Mouse (Mus musculus): ENCODE data around the gene Pip4k2a. TPM values are rescaled to one million over a fixed set of nuclear protein-coding genes. Genes with fewer than 3 reads are reported as not detected.

Gene Pip4k2a
- polyA plus RNA-seq, 1 experiment, result 10.4 TPM

DNA sequence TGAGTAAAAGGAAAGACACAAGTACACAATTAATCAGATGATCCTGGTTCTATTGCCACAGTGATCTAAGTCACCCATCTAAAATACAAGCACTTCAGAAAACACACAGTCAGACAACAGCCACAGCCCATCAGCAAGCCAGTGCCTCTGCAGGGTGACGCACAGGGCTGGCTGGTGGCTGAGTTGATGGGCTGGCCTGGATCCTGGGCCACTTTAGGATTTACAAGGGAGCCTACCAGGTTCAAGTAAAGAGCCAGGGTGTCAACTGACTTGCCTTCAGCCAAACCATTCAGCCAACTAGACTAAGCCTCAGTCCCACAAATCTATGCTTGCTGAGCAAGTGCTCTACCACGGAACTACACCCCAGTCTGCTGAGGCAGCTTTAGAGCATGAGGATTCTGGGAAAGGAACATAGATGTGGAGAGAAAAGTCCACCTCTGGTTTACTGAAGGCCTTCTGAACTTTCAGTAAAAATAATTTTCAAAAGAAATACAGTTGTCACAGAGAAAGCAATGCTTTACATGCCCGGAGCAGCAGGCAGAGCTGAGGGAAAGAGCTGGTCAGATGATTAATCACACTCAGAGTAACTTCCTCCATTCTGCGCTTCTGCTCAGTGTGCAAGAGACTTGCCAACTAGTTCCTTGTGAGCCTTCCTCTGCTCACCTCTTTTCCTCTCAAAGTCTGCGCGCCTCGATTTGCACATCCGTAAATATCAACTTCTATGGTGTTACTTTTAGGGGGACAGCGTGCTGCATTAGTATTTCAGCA, 94.4 kb downstream of the Pip4k2a start:
- Histone ChIP-seq H3K27me3 (ENCODE audit: control insufficient read depth, insufficient read depth, insufficient read length) (no peaks in the 10 kb centered on the region), H3K4me3 (no peak overlapping the region), H3ac (ENCODE audit: control insufficient read depth, insufficient read length) (no peak overlapping the region), H3K79me2 (ENCODE audit: control insufficient read depth, insufficient read depth) (no peaks in the 10 kb centered on the region), H3K36me3 (ENCODE audit: control insufficient read depth, insufficient read depth) (peaks cover 5% of the 10 kb centered on the region), H3K4me2 (ENCODE audit: low read depth) (no peak overlapping the region)
- TF ChIP-seq REST (IDR thresholded peaks at IDR 0.05; ENCODE audit: insufficient read depth, insufficient read length) (no peak), USF1 (IDR thresholded peaks at IDR 0.05; ENCODE audit: low read depth) (no peak), POLR2A (IDR thresholded peaks at IDR 0.05; ENCODE audit: insufficient read length, low read depth) (no peak), POLR2AphosphoS2 (IDR thresholded peaks at IDR 0.05; ENCODE audit: insufficient read length, low read depth) (no peak), MYOD1 (IDR thresholded peaks at IDR 0.05; ENCODE audit: control insufficient read depth in 1 of 3, insufficient read length in 2 of 3, low read depth in 2 of 3) (no peak), MAX (IDR thresholded peaks at IDR 0.05; ENCODE audit: low read depth) (no peak)

- Histone ChIP-seq H3K79me2 (ENCODE audit: control insufficient read depth, insufficient read depth) (no peaks in the 10 kb centered on the region), H3K4me3 (no peak overlapping the region), H3K27me3 (ENCODE audit: control insufficient read depth, insufficient read depth, insufficient read length) (no peaks in the 10 kb centered on the region), H3ac (ENCODE audit: control insufficient read depth, insufficient read length) (no peak overlapping the region), H3K4me2 (ENCODE audit: low read depth) (no peak overlapping the region), H3K36me3 (ENCODE audit: control insufficient read depth, insufficient read depth) (peaks cover 5% of the 10 kb centered on the region)
- TF ChIP-seq CEBPB (IDR thresholded peaks at IDR 0.05; ENCODE audit: insufficient read depth, poor library complexity, severe bottlenecking), result no peak
- TF ChIP-seq REST (IDR thresholded peaks at IDR 0.05; ENCODE audit: insufficient read depth, insufficient read length), result no peak
- no peak for TF ChIP-seq TCF3 (IDR thresholded peaks at IDR 0.05; ENCODE audit: insufficient read length, low read depth)
- TF ChIP-seq MYOD1 (IDR thresholded peaks at IDR 0.05; ENCODE audit: control insufficient read depth in 1 of 3, insufficient read length in 2 of 3, low read depth in 2 of 3), result no peak
Observed at GRCm38 (mm10) chr2:18901133-18901532, 96.8 kb downstream of the Pip4k2a start.

DNA sequence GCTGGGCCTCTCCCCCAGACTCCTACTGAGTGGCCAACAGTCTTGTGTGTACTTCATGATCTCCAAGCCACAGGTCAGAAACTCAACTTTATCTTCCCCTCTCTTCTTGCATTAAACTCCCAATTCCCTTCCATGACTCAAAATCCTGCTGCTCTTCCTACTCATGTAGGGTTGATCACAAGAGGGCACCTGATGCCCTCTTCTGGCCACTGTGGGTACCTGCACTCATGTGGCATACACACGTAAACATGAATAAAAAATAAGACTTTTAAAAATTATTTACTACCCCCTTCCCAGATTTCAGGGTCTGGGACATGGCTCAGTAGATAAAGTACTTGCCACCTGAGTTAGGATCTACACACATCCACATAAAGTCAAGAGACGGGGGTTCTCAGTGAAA, 97.3 kb downstream of the Pip4k2a start:
- Histone ChIP-seq H3K79me2 (ENCODE audit: control insufficient read depth, insufficient read depth) (no peaks in the 10 kb centered on the region), H3K4me3 (no peak overlapping the region), H3ac (ENCODE audit: control insufficient read depth, insufficient read length) (no peak overlapping the region), H3K27me3 (ENCODE audit: control insufficient read depth, insufficient read depth, insufficient read length) (no peaks in the 10 kb centered on the region), H3K4me2 (ENCODE audit: low read depth) (no peak overlapping the region), H3K36me3 (ENCODE audit: control insufficient read depth, insufficient read depth) (peaks cover 5% of the 10 kb centered on the region)
- no peak for TF ChIP-seq MYOD1 (IDR thresholded peaks at IDR 0.05; ENCODE audit: control insufficient read depth in 1 of 3, insufficient read length in 2 of 3, low read depth in 2 of 3)
- no peak for TF ChIP-seq MYOG (IDR thresholded peaks at IDR 0.05; ENCODE audit: control insufficient read depth in 1 of 3, insufficient read depth in 1 of 3, insufficient read length in 2 of 3, low read depth in 2 of 3)
- TF ChIP-seq MAX (IDR thresholded peaks at IDR 0.05; ENCODE audit: low read depth), result no peak
- no peak for TF ChIP-seq POLR2AphosphoS2 (IDR thresholded peaks at IDR 0.05; ENCODE audit: insufficient read length, low read depth)
- no peak for TF ChIP-seq CEBPB (IDR thresholded peaks at IDR 0.05; ENCODE audit: insufficient read depth, poor library complexity, severe bottlenecking)
- no peak for TF ChIP-seq TCF3 (IDR thresholded peaks at IDR 0.05; ENCODE audit: insufficient read length, low read depth)
- no peak for TF ChIP-seq E2F4 (IDR thresholded peaks at IDR 0.05; ENCODE audit: insufficient read depth)
- no peak for TF ChIP-seq TCF12 (IDR thresholded peaks at IDR 0.05; ENCODE audit: insufficient read depth, poor library complexity, severe bottlenecking)
- no peak for TF ChIP-seq POLR2A (IDR thresholded peaks at IDR 0.05; ENCODE audit: insufficient read length, low read depth)
- TF ChIP-seq REST (IDR thresholded peaks at IDR 0.05; ENCODE audit: insufficient read depth, insufficient read length), result no peak
- no peak for TF ChIP-seq SRF (IDR thresholded peaks at IDR 0.05; ENCODE audit: control insufficient read depth, insufficient read length, low read depth)
- TF ChIP-seq USF1 (IDR thresholded peaks at IDR 0.05; ENCODE audit: low read depth), result no peak

- no peak overlapping the region for H3K4me3 ChIP-seq
- H3K36me3 ChIP-seq (ENCODE audit: control insufficient read depth, insufficient read depth), result no peaks in the 10 kb centered on the region
- no peak overlapping the region for H3ac ChIP-seq (ENCODE audit: control insufficient read depth, insufficient read length)
- no peaks in the 10 kb centered on the region for H3K27me3 ChIP-seq (ENCODE audit: control insufficient read depth, insufficient read depth, insufficient read length)
- no peak for TF ChIP-seq TCF3 (IDR thresholded peaks at IDR 0.05; ENCODE audit: insufficient read length, low read depth)
- peak; percentile 44 to 62 (median 50) for TF ChIP-seq MYOD1 (IDR thresholded peaks at IDR 0.05; ENCODE audit: control insufficient read depth in 1 of 3, insufficient read length in 2 of 3, low read depth in 2 of 3)
- peak in 1 of 3 experiments; percentile 63 for TF ChIP-seq MYOG (IDR thresholded peaks at IDR 0.05; ENCODE audit: control insufficient read depth in 1 of 3, insufficient read depth in 1 of 3, insufficient read length in 2 of 3, low read depth in 2 of 3)
- no peak for TF ChIP-seq SRF (IDR thresholded peaks at IDR 0.05; ENCODE audit: control insufficient read depth, insufficient read length, low read depth)
- no peak for TF ChIP-seq TCF12 (IDR thresholded peaks at IDR 0.05; ENCODE audit: insufficient read depth, poor library complexity, severe bottlenecking)
- no peak for TF ChIP-seq E2F4 (IDR thresholded peaks at IDR 0.05; ENCODE audit: insufficient read depth)
- H3K79me2 ChIP-seq (ENCODE audit: control insufficient read depth, insufficient read depth), result no peaks in the 10 kb centered on the region
- peak overlapping the region; percentile 52 for H3K4me2 ChIP-seq (ENCODE audit: low read depth)
Observed at GRCm38 (mm10) chr2:18897742-18898256, 100.1 kb downstream of the Pip4k2a start.

DNA sequence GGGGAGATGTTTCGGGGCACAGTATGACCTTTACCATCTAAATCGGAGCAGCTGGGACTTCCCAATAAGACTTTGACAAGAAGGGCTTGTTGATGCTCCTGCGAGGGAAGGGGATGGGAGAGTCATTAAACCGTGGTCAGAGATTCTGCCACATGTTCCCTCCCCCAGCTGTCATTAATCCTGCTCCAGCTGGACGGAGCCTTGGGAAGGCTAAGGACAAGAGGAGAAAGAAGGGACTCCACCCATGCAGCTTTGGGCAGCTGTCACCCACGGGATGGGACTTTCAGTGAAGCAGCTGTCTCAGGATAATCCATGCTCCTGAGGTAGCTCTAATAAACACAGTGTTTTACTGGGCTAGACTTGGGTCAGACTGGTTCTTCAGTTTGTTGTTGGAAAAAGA, 101.9 kb downstream of the Pip4k2a start:
- no peaks in the 10 kb centered on the region for H3K27me3 ChIP-seq (ENCODE audit: control insufficient read depth, insufficient read depth, insufficient read length)

More for the DNA sequence above, 101.9 kb downstream of the Pip4k2a start:
- H3K36me3 ChIP-seq (ENCODE audit: control insufficient read depth, insufficient read depth), result no peaks in the 10 kb centered on the region
- peak overlapping the region; percentile 42 for H3K4me2 ChIP-seq (ENCODE audit: low read depth)
- H3ac ChIP-seq (ENCODE audit: control insufficient read depth, insufficient read length), result no peak overlapping the region
- H3K79me2 ChIP-seq (ENCODE audit: control insufficient read depth, insufficient read depth), result no peaks in the 10 kb centered on the region
- H3K4me3 ChIP-seq, result no peak overlapping the region
- TF ChIP-seq E2F4 (IDR thresholded peaks at IDR 0.05; ENCODE audit: insufficient read depth), result no peak
- no peak for TF ChIP-seq USF1 (IDR thresholded peaks at IDR 0.05; ENCODE audit: low read depth)
- TF ChIP-seq TCF3 (IDR thresholded peaks at IDR 0.05; ENCODE audit: insufficient read length, low read depth), result peak; percentile 87
- peak; percentile 95 to 99 (median 98) for TF ChIP-seq MYOD1 (IDR thresholded peaks at IDR 0.05; ENCODE audit: control insufficient read depth in 1 of 3, insufficient read length in 2 of 3, low read depth in 2 of 3)
- no peak for TF ChIP-seq POLR2AphosphoS2 (IDR thresholded peaks at IDR 0.05; ENCODE audit: insufficient read length, low read depth)
- TF ChIP-seq MAX (IDR thresholded peaks at IDR 0.05; ENCODE audit: low read depth), result no peak
- TF ChIP-seq POLR2A (IDR thresholded peaks at IDR 0.05; ENCODE audit: insufficient read length, low read depth), result no peak
- TF ChIP-seq MYOG (IDR thresholded peaks at IDR 0.05; ENCODE audit: control insufficient read depth in 1 of 3, insufficient read depth in 1 of 3, insufficient read length in 2 of 3, low read depth in 2 of 3), result peak; percentile 86 to 100 (median 99)
- peak; percentile 98 for TF ChIP-seq TCF12 (IDR thresholded peaks at IDR 0.05; ENCODE audit: insufficient read depth, poor library complexity, severe bottlenecking)

Measured in myocyte (in vitro differentiated cells).